Mouse (Mus musculus): ENCODE data around the gene Cdh23. TPM values are rescaled to one million over a fixed set of nuclear protein-coding genes. Genes with fewer than 3 reads are reported as not detected.

The Cdh23 gene
- polyA plus RNA-seq, 1 experiment from 2014 or later: 0.73 TPM

- Histone ChIP-seq H3K27me3 (no peaks in the 10 kb centered on the region), H3K4me2 (replicated peaks) (no peak overlapping the region), H3K4me3 (replicated peaks) (no peak overlapping the region), H3K36me3 (peaks cover 24% of the 10 kb centered on the region), H3K9me3 (replicated peaks) (no peaks in the 10 kb centered on the region), H3K27ac (replicated peaks) (no peak overlapping the region), H3K9ac (no peak overlapping the region), H3K4me1 (0 out of 2 replicates have a peak, but pooled peaks cover 4% of the 10 kb centered on the region)
- WGBS: 62% methylated on average over 15 of the region's 15 CpGs
- ATAC-seq (ENCODE audit: insufficient number of reproducible peaks, low FRiP score, low TSS enrichment, low read depth): peak; percentile 65
These were observed 391.2 kb downstream of the Cdh23 start for GRCm38 (mm10) chr10:60304854-60305628.

- Histone ChIP-seq H3K27me3 (no peaks in the 10 kb centered on the region), H3K4me3 (replicated peaks) (no peak overlapping the region), H3K9me3 (replicated peaks) (no peaks in the 10 kb centered on the region), H3K27ac (replicated peaks) (no peak overlapping the region; the same call in 1 of the 2 replicates), H3K36me3 (peaks cover 40% of the 10 kb centered on the region), H3K9ac (no peak overlapping the region), H3K4me1 (0 out of 2 replicates have a peak, but pooled peaks cover 4% of the 10 kb centered on the region), H3K4me2 (replicated peaks) (no peak overlapping the region)
- 84% methylated on average over 17 of the region's 17 CpGs for WGBS
- no peak for ATAC-seq (ENCODE audit: insufficient number of reproducible peaks, low FRiP score, low TSS enrichment, low read depth)
These were observed 392.9 kb downstream of the Cdh23 start for GRCm38 (mm10) chr10:60303419-60303818.

GRCm38 (mm10) chr10:60299636-60300035 lies 396.7 kb downstream of the Cdh23 start:
- peaks cover 69% of the 10 kb centered on the region for H3K36me3 ChIP-seq

GRCm38 (mm10) chr10:60296027-60296426 lies 400.3 kb downstream of the Cdh23 start:
- Histone ChIP-seq H3K4me2 (replicated peaks) (no peak overlapping the region), H3K9ac (no peak overlapping the region), H3K27ac (replicated peaks) (no peak overlapping the region), H3K9me3 (replicated peaks) (no peaks in the 10 kb centered on the region), H3K4me1 (peaks cover under 1% of the 10 kb centered on the region; the same call in 1 of the 2 replicates), H3K36me3 (peaks cover 75% of the 10 kb centered on the region), H3K27me3 (no peaks in the 10 kb centered on the region), H3K4me3 (replicated peaks) (no peak overlapping the region)
- ATAC-seq (ENCODE audit: insufficient number of reproducible peaks, low FRiP score, low TSS enrichment, low read depth): no peak
- 53% methylated on average over 9 of the region's 9 CpGs for WGBS

More at GRCm38 (mm10) chr10:60299636-60300035, 396.7 kb downstream of the Cdh23 start:
- no peak overlapping the region for H3K9ac ChIP-seq
- no peak for ATAC-seq (ENCODE audit: insufficient number of reproducible peaks, low FRiP score, low TSS enrichment, low read depth)
- 96% methylated on average over 12 of the region's 12 CpGs for WGBS
- no peak overlapping the region for H3K4me3 ChIP-seq (replicated peaks)
- H3K9me3 ChIP-seq (replicated peaks): no peaks in the 10 kb centered on the region
- H3K27me3 ChIP-seq: no peaks in the 10 kb centered on the region
- H3K4me1 ChIP-seq: no peaks in the 10 kb centered on the region; the same call in 1 of the 2 replicates
- H3K4me2 ChIP-seq (replicated peaks): no peak overlapping the region
- H3K27ac ChIP-seq (replicated peaks): no peak overlapping the region

GRCm38 (mm10) chr10:60295356-60295755 lies 400.9 kb downstream of the Cdh23 start:
- ATAC-seq (ENCODE audit: insufficient number of reproducible peaks, low FRiP score, low TSS enrichment, low read depth): no peak
- Histone ChIP-seq H3K27ac (replicated peaks) (no peak overlapping the region), H3K4me2 (replicated peaks) (no peak overlapping the region), H3K36me3 (peaks cover 69% of the 10 kb centered on the region), H3K9me3 (replicated peaks) (no peaks in the 10 kb centered on the region), H3K9ac (no peak overlapping the region), H3K4me3 (replicated peaks) (no peak overlapping the region), H3K27me3 (no peaks in the 10 kb centered on the region), H3K4me1 (peaks cover 7% of the 10 kb centered on the region)
- 87% methylated on average over 3 of the region's 3 CpGs for WGBS

GRCm38 (mm10) chr10:60294621-60295020 lies 401.7 kb downstream of the Cdh23 start:
- ATAC-seq (ENCODE audit: insufficient number of reproducible peaks, low FRiP score, low TSS enrichment, low read depth): no peak
- Histone ChIP-seq H3K27me3 (no peaks in the 10 kb centered on the region), H3K4me3 (replicated peaks) (no peak overlapping the region), H3K4me2 (replicated peaks) (no peak overlapping the region), H3K27ac (replicated peaks) (no peak overlapping the region), H3K9ac (no peak overlapping the region), H3K9me3 (replicated peaks) (no peaks in the 10 kb centered on the region), H3K36me3 (peaks cover 61% of the 10 kb centered on the region), H3K4me1 (peaks cover 12% of the 10 kb centered on the region)
- WGBS: 83% methylated on average over 7 of the region's 7 CpGs

- no peak overlapping the region for H3K4me2 ChIP-seq (replicated peaks)
- H3K27ac ChIP-seq (replicated peaks): no peak overlapping the region
- H3K27me3 ChIP-seq: no peaks in the 10 kb centered on the region
- peaks cover 40% of the 10 kb centered on the region for H3K36me3 ChIP-seq
- ATAC-seq (ENCODE audit: insufficient number of reproducible peaks, low FRiP score, low TSS enrichment, low read depth): no peak
- no peak overlapping the region for H3K9ac ChIP-seq
- H3K9me3 ChIP-seq (replicated peaks): no peaks in the 10 kb centered on the region
- no peak overlapping the region for H3K4me3 ChIP-seq (replicated peaks)
- 84% methylated on average over 8 of the region's 8 CpGs for WGBS
- H3K4me1 ChIP-seq: peaks cover 16% of the 10 kb centered on the region
These were observed 404.1 kb downstream of the Cdh23 start for GRCm38 (mm10) chr10:60292209-60292608.

GRCm38 (mm10) chr10:60290739-60291110 lies 405.6 kb downstream of the Cdh23 start:
- no peak for ATAC-seq (ENCODE audit: insufficient number of reproducible peaks, low FRiP score, low TSS enrichment, low read depth)
- Histone ChIP-seq H3K27ac (replicated peaks) (no peak overlapping the region; the same call in 1 of the 2 replicates), H3K9ac (no peak overlapping the region), H3K4me2 (replicated peaks) (no peak overlapping the region), H3K4me1 (peaks cover 29% of the 10 kb centered on the region), H3K4me3 (replicated peaks) (no peak overlapping the region), H3K36me3 (peaks cover 31% of the 10 kb centered on the region), H3K27me3 (no peaks in the 10 kb centered on the region), H3K9me3 (replicated peaks) (no peaks in the 10 kb centered on the region)
- 57% methylated on average over 8 of the region's 8 CpGs for WGBS

- H3K4me1 ChIP-seq: peaks cover 35% of the 10 kb centered on the region
- H3K9me3 ChIP-seq (replicated peaks): no peaks in the 10 kb centered on the region
- no peak overlapping the region for H3K9ac ChIP-seq
- H3K27me3 ChIP-seq: no peaks in the 10 kb centered on the region
- H3K4me3 ChIP-seq (replicated peaks): no peak overlapping the region
- peaks cover 26% of the 10 kb centered on the region for H3K36me3 ChIP-seq
- 58% methylated on average over 7 of the region's 7 CpGs for WGBS
- no peak overlapping the region for H3K4me2 ChIP-seq (replicated peaks)
- no peak overlapping the region for H3K27ac ChIP-seq (replicated peaks)
- ATAC-seq (ENCODE audit: insufficient number of reproducible peaks, low FRiP score, low TSS enrichment, low read depth): no peak
These were observed 406.1 kb downstream of the Cdh23 start for GRCm38 (mm10) chr10:60290026-60290738.

- Histone ChIP-seq H3K4me1 (peaks cover 44% of the 10 kb centered on the region), H3K27me3 (no peaks in the 10 kb centered on the region), H3K4me3 (replicated peaks) (no peak overlapping the region), H3K9ac (no peak overlapping the region), H3K4me2 (replicated peaks) (no peak overlapping the region), H3K9me3 (replicated peaks) (no peaks in the 10 kb centered on the region), H3K36me3 (peaks cover 16% of the 10 kb centered on the region), H3K27ac (replicated peaks) (no peak overlapping the region)
- no peak for ATAC-seq (ENCODE audit: insufficient number of reproducible peaks, low FRiP score, low TSS enrichment, low read depth)
- 82% methylated on average over 8 of the region's 8 CpGs for WGBS
These were observed 407.1 kb downstream of the Cdh23 start for GRCm38 (mm10) chr10:60289216-60289615.

- Histone ChIP-seq H3K4me3 (replicated peaks) (no peak overlapping the region), H3K4me1 (peaks cover 57% of the 10 kb centered on the region), H3K36me3 (0 out of 2 replicates have a peak, but pooled peaks cover 2% of the 10 kb centered on the region), H3K9me3 (replicated peaks) (no peaks in the 10 kb centered on the region), H3K27me3 (no peaks in the 10 kb centered on the region), H3K4me2 (replicated peaks) (no peak overlapping the region), H3K9ac (no peak overlapping the region), H3K27ac (replicated peaks) (no peak overlapping the region)
- no peak for ATAC-seq (ENCODE audit: insufficient number of reproducible peaks, low FRiP score, low TSS enrichment, low read depth)
- WGBS: 64% methylated on average over 2 of the region's 2 CpGs
These were observed 408.6 kb downstream of the Cdh23 start for GRCm38 (mm10) chr10:60287726-60288125.

Data from embryonic facial prominence, embryonic 15.5 days (tissue).